Mouse (Mus musculus) liver, postnatal 0 days (tissue): Measurements from ENCODE around the gene Slc6a20a. TPM values are rescaled to one million over a fixed set of nuclear protein-coding genes. Genes with fewer than 3 reads are reported as not detected.

Source experiments
- ATAC-seq: fragments of 200-750 bp; cut with Nextera tagmentation; 2 replicates; pipeline ENCODE4 v1.8.0; 2017; ENCODE audit warnings: mild to moderate bottlenecking, moderate library complexity
- DNase-seq: peaks from one replicate; pipeline ENCODE4 v3.0.0-alpha.2; 2016
- H3K27ac ChIP-seq: fragments of 300-500 bp; sonication (generic); 2 replicates; pipeline ENCODE4 v1.5.1; 2014; ENCODE audit warnings: antibody characterized with exemption, moderate library complexity, mild to moderate bottlenecking, low read depth
- H3K27me3 ChIP-seq: fragments of 300-500 bp; sonication (generic); 2 replicates; pipeline ENCODE4 v1.6.1; 2014; ENCODE audit warnings: low read length, control low read depth, mixed read lengths; ENCODE audit not compliant: insufficient read depth
- H3K36me3 ChIP-seq: fragments of 300-500 bp; sonication (generic); replicated peaks from 2 replicates; pipeline ENCODE4 v1.6.1; 2014; ENCODE audit warnings: mild to moderate bottlenecking, control low read depth, low read length, moderate library complexity, mixed read lengths; ENCODE audit not compliant: insufficient read depth
- H3K4me1 ChIP-seq: fragments of 300-500 bp; sonication (generic); 2 replicates; pipeline ENCODE4 v1.6.1; 2014; ENCODE audit warnings: antibody characterized with exemption, mild to moderate bottlenecking, control low read depth; ENCODE audit not compliant: insufficient read depth
- H3K4me2 ChIP-seq: fragments of 300-500 bp; sonication (generic); 2 replicates; pipeline ENCODE4 v1.6.1; 2014; ENCODE audit warnings: low read depth, mild to moderate bottlenecking, low read length, moderate library complexity, mixed read lengths
- H3K4me3 ChIP-seq: fragments of 300-500 bp; sonication (generic); 2 replicates; pipeline ENCODE4 v1.5.1; 2014; ENCODE audit warnings: low read depth, low read length
- H3K9ac ChIP-seq: fragments of 300-500 bp; sonication (generic); replicated peaks from 2 replicates; pipeline ENCODE4 v1.6.1; 2014; ENCODE audit warnings: mild to moderate bottlenecking, moderate library complexity
- H3K9me3 ChIP-seq: fragments of 300-500 bp; sonication (generic); 2 replicates; pipeline ENCODE4 v1.6.1; 2016; ENCODE audit warnings: mild to moderate bottlenecking, control low read depth, low read length, mixed read lengths
- CTCF ChIP-seq: sonication (generic); IDR thresholded peaks from 2 replicates; pipeline ENCODE4 v1.5.1; 2016; ENCODE audit warnings: antibody characterized with exemption, low read depth
- EP300 ChIP-seq: IDR thresholded peaks from 2 replicates; pipeline ENCODE4 v1.6.1; 2016; ENCODE audit warnings: antibody characterized with exemption, low read depth, mild to moderate bottlenecking
- WGBS: fragments of 180-500 bp; shearing (Covaris S2); extraction: QIAGEN DNeasy Blood & Tissue Kit; methylation state at CpG from one replicate; pipeline ENCODE4 v1.1.7; 2014; ENCODE audit not compliant: insufficient replicate concordance; 5-methylcytosine and 5-hydroxymethylcytosine counted together
- polyA plus RNA-seq: library from polyadenylated mRNA; unstranded; fragments of >200 nt; fragmentation: Nextera tagmentation; extraction: Ambion mirVana; gene quantifications from 2 replicates; pipeline ENCODE4 v1.2.1, GENCODE M21; 2015

Slc6a20a gene
- polyA plus RNA-seq, 1 experiment from 2014 or later, result 2.3 TPM

DNA sequence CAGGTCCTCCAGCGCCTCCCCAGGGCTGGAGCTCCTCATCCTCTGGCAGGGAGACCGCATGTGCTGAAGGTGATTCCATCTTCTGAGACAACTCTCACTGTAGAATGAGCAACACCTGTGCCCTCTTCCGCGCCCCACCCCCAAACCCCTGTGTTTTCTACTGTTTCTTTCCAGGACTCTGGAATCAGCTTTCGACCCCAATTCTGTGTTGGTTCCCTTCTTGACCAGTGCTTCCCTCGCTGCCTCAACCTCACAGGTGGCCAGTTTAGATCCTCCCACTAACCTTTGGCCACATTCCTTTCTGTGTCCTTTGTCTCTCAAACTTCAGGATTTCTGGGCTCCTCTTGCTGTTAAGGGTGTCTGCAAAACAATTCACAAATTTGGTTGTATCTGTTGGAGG is 46.4 kb downstream of the Slc6a20a start, which contains the start of gene Slc6a20b:
Slc6a20b (minus strand) TSS at position 285 of the 400 bp plus-strand sequence.
- H3K4me1 ChIP-seq, result no peaks in the 10 kb centered on the region
- 73% methylated on average over 6 of the region's 6 CpGs for WGBS

DNA sequence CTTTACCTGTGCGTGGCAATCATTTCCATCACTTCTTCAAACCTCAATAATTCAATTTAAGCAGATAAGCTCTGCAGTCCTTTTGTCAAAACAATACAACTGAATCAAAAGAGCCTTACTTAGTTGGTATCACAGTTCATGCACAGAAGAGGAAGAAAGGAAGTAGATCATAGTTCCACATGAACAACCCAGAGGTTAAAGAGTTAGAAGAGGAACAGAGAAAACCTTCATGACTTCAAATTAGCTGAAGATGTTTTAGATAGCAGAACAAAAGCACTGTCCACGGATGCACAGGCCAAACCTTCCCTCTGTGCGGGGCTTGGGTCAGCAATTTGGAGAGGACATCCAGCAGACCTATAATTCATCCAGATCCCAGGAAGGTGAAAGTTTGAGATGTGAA is 47.0 kb downstream of the Slc6a20a start:
- 68% methylated on average over 3 of the region's 3 CpGs for WGBS
- Histone ChIP-seq H3K4me3 (no peak overlapping the region), H3K27me3 (no peaks in the 10 kb centered on the region), H3K4me2 (no peak overlapping the region), H3K4me1 (no peaks in the 10 kb centered on the region), H3K9ac (no peak overlapping the region), H3K9me3 (no peaks in the 10 kb centered on the region), H3K27ac (no peak overlapping the region), H3K36me3 (no peaks in the 10 kb centered on the region)
- DNase-seq (no peak), ATAC-seq (no peak)
- no peak for TF ChIP-seq CTCF
- TF ChIP-seq EP300, result no peak

More for the DNA sequence above, 46.4 kb downstream of the Slc6a20a start, which contains the start of gene Slc6a20b:
- ATAC-seq (no peak), DNase-seq (no peak)
- Histone ChIP-seq H3K27ac (no peak within 1 kb of the TSS), H3K4me2 (no peak within 1 kb of the TSS), H3K36me3 (no peaks in the 10 kb centered on the region), H3K27me3 (no peaks in the 10 kb centered on the region), H3K9me3 (no peaks in the 10 kb centered on the region), H3K4me3 (no peak within 1 kb of the TSS), H3K9ac (no peak within 1 kb of the TSS)
- no peak for TF ChIP-seq EP300
- no peak for TF ChIP-seq CTCF

DNA sequence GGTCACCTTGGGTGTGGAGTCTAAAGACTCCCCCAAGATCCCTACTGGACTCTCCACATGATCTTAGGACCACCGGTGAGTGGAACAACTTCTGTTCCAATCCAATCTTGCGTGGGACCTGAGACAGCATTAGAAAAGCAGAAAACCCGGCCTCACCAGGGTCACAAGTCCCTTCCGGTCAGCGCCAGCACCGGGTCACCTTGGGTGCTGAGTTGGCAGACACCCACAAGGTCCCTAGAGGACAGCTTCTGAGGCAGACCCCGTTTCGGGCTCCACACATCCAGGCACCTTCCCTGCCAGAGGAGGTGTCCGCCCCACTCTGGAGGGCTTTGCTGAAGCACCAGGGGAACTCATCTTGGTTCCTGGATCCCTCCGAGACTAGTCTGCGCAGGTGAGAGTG is 52.9 kb downstream of the Slc6a20a start:
- TF ChIP-seq EP300 (no peak), CTCF (no peak)
- Histone ChIP-seq H3K9ac (no peak overlapping the region), H3K27me3 (no peaks in the 10 kb centered on the region), H3K27ac (no peak overlapping the region), H3K4me1 (no peaks in the 10 kb centered on the region), H3K4me2 (no peak overlapping the region), H3K4me3 (no peak overlapping the region), H3K36me3 (no peaks in the 10 kb centered on the region), H3K9me3 (no peaks in the 10 kb centered on the region)
- 78% methylated on average over 11 of the region's 11 CpGs for WGBS
- DNase-seq (no peak), ATAC-seq (no peak)

DNA sequence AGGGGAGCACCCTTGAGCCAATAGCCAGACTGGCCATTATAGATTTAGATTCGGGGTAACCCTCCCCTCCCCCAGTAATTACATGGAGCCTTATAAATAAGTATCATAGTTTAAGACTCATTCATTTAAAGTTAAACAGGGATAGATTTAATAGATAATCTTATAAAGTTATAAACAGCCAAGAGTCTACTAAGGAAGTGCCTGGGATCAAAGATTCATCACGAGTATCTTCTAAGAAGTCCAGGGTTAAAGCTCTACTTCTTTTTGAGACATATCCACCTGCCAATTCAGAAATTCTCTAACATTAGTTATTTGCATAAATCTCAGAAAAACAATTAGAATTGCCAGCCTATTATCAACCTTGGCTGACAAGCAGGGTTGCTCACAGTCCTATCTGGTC is 53.9 kb downstream of the Slc6a20a start:
- Histone ChIP-seq H3K4me1 (no peaks in the 10 kb centered on the region), H3K36me3 (no peaks in the 10 kb centered on the region), H3K9me3 (no peaks in the 10 kb centered on the region), H3K4me3 (no peak overlapping the region), H3K27me3 (no peaks in the 10 kb centered on the region), H3K9ac (no peak overlapping the region), H3K4me2 (no peak overlapping the region), H3K27ac (no peak overlapping the region)
- ATAC-seq, result no peak
- no peak for DNase-seq
- WGBS, result 70% methylated on average over 2 of the region's 2 CpGs
- TF ChIP-seq CTCF (no peak), EP300 (no peak)

DNA sequence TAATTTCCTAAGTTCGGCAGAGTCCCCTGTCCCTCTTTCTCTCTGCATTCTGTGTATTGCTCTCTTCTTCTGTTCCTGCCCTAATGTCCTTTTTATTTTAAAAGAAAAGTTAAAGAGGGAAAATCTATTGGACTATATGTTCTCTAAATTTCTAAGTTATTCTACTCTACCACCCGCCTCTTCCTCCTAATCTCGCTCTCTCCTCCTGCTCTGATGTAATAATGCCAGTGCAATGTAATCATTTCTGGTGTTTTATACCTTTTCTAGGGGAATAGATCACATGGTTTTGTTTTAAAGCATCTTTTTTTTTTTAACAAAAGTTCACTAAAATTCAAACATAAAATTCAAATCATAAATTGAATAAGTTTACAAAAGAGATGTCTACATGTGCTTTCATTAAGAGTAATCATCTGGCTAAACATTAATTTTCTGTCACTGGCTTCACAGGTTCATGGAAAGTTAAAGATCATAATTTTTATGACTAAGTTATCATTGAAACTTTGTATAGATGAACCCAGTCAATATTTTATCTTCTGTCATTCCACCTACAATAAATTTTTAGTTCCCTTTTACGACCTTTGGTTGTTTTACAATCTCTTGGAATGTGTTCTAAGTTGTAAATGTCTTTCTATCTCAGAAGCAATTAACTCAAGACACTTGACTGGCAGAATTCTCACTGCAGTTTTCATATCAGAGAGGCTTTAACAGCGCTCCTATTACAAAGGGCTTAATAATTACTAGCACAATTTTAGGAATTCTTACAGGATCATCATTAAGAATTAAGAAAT is 58.2 kb downstream of the Slc6a20a start:
- WGBS, result 80% methylated on average over 5 of the region's 5 CpGs
- Histone ChIP-seq H3K27me3 (no peaks in the 10 kb centered on the region), H3K4me3 (no peak overlapping the region), H3K9me3 (no peaks in the 10 kb centered on the region), H3K9ac (no peak overlapping the region), H3K36me3 (no peaks in the 10 kb centered on the region), H3K4me1 (no peaks in the 10 kb centered on the region), H3K4me2 (no peak overlapping the region), H3K27ac (no peak overlapping the region)
- DNase-seq (no peak), ATAC-seq (no peak)
- TF ChIP-seq EP300 (no peak), CTCF (no peak)

DNA sequence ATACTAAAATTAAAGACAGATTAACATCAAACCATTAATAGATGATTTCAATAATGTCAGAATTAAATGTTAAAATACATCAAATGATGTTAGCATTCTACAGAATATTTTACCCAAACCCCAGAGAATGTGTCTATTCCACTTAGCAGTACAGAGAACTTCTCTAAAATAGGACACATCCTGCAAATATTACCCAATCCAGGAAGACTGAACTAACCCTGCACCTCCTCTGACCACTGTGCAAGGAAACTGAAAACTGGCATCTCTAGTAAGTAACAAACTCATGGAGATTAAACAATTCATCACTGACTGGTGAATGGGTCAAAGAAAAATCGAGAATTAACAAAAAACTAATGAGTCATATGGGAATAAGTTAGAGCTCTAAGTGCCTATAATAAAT is 77.2 kb downstream of the Slc6a20a start:
- H3K4me2 ChIP-seq, result no peak overlapping the region
- no peak overlapping the region for H3K27ac ChIP-seq
- no peaks in the 10 kb centered on the region for H3K4me1 ChIP-seq
- no peak overlapping the region for H3K9ac ChIP-seq
- WGBS, result 53% methylated on average over 1 of the region's 1 CpGs
- no peak for TF ChIP-seq EP300
- TF ChIP-seq CTCF, result no peak
- H3K9me3 ChIP-seq, result no peaks in the 10 kb centered on the region
- no peak overlapping the region for H3K4me3 ChIP-seq
- no peaks in the 10 kb centered on the region for H3K36me3 ChIP-seq
- DNase-seq (no peak), ATAC-seq (no peak)
- no peaks in the 10 kb centered on the region for H3K27me3 ChIP-seq
